Mouse (Mus musculus): Measurements from ENCODE around the gene Cdkn3.

DNA sequence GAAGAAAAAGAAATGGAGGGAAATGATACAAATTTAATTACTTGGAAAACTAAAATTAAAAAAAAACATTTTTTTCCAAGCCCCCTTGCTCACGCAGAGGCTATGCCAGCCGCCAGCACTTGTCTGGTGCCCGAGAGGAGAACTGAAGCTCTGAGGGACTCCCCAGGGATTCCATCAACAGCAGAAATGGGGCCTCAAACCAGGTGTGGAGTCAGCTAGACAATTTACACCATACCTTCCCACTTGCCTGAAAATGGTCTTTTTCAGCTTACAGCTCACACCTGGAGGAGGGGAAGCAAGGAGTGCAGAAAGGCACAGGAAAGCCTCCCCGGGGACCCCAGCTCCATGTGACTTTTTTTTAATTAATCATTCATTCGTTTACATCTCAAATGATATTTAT, 24.9 kb downstream of the Cdkn3 start:
- TF ChIP-seq CTCF (IDR thresholded peaks at IDR 0.05; ENCODE audit: borderline replicate concordance, control insufficient read depth, extremely low read depth, insufficient read depth, low read length, poor library complexity) (no peak), POLR2A (IDR thresholded peaks at IDR 0.05; ENCODE audit: control insufficient read depth, extremely low read depth, insufficient read depth, low read length, poor library complexity) (no peak)

Measured in thymus, adult 2 months (tissue).